Mouse (Mus musculus): ENCODE measurements around the gene Sorl1. TPM values are rescaled to one million over a fixed set of nuclear protein-coding genes. Genes with fewer than 3 reads are reported as not detected.
A peak's percentile ranks its signal among the peaks of the same experiment; 100 is the strongest.

Sorl1 gene
- polyA plus RNA-seq, 1 experiment from 2014 or later, result 11.5 TPM

DNA sequence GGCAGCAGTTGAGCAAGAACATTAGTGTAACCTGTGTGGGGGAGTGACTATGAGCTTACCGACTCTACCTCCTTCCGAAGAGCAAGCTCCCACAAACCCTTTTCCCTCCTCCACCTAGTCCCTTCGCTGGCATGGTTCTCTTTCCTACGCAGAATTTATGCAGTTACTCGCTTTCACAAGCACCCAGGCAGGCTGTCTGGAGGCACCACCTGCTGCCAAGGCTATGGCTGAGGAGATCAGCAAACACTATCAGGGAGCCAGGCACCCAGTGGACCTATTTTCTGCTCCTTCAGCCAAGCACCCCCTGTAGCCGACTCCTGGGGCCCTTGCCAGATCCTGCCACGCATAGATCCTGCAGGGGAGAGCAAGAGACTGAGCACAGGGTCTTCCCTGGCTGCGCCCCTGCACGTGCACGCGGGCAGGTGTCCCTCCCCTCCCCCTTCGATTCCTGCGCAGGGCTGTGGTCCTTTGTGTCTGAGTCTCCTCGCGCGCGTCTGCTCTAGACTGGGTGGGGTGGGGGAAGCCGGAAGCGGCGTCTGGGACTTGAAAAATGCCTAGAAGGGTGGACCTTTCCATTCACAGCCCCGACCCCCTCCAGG is 188.6 kb downstream of the Sorl1 start:
- 1% methylated on average over 21 of the region's 21 CpGs for WGBS
- Histone ChIP-seq H3K27ac (ENCODE audit: low read depth, low read length) (peak overlapping the region; percentile 90), H3K4me3 (ENCODE audit: low read length) (peak overlapping the region; percentile 32), H3K4me1 (ENCODE audit: control insufficient read depth, insufficient read depth, low read length) (peaks cover 45% of the 10 kb centered on the region), H3K4me2 (replicated peaks; ENCODE audit: low read depth, low read length) (peak overlapping the region; percentile 74), H3K27me3 (ENCODE audit: control insufficient read depth, insufficient read depth, low read length) (no peaks in the 10 kb centered on the region), H3K9ac (ENCODE audit: low read depth, low read length) (peak overlapping the region; percentile 67), H3K9me3 (ENCODE audit: control insufficient read depth, low read length) (no peaks in the 10 kb centered on the region), H3K36me3 (ENCODE audit: control insufficient read depth, insufficient read depth, low read length) (no peaks in the 10 kb centered on the region)
- peak; percentile 83 for ATAC-seq (ENCODE audit: low FRiP score, low TSS enrichment)

DNA sequence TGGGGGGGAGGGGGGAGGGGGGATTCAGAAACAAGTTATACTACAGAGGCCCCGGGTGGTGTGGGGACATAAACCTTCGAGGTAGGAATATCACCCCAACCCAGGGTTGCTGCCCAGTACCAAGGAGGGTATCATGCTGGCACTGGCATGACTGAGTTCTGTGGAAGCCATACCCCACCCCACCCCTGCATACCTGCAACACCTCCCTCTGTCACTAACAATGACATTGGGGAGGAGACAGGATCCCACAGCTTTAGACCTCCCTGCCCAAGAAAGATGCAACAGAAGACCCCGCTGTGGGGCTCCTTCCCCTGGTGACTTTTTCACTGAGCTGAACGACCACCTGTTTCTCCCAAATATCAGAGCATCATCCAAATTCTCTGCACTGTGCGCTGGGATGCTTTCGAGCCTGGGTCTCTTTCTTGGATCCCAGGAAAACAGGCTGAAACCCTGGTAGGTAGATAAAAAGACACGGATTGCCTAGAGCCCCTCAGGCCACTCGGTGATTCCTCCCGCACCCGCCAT is 189.2 kb downstream of the Sorl1 start:
- Histone ChIP-seq H3K4me3 (ENCODE audit: low read length) (peak overlapping the region; percentile 32; the same call in 1 of the 2 replicates), H3K9me3 (ENCODE audit: control insufficient read depth, low read length) (no peaks in the 10 kb centered on the region), H3K4me1 (ENCODE audit: control insufficient read depth, insufficient read depth, low read length) (peaks cover 43% of the 10 kb centered on the region), H3K27ac (ENCODE audit: low read depth, low read length) (peak overlapping the region; percentile 90), H3K27me3 (ENCODE audit: control insufficient read depth, insufficient read depth, low read length) (no peaks in the 10 kb centered on the region), H3K36me3 (ENCODE audit: control insufficient read depth, insufficient read depth, low read length) (no peaks in the 10 kb centered on the region), H3K9ac (ENCODE audit: low read depth, low read length) (peak overlapping the region; percentile 67), H3K4me2 (replicated peaks; ENCODE audit: low read depth, low read length) (peak overlapping the region; percentile 74)
- ATAC-seq (ENCODE audit: low FRiP score, low TSS enrichment), result no peak
- 16% methylated on average over 10 of the region's 10 CpGs for WGBS

DNA sequence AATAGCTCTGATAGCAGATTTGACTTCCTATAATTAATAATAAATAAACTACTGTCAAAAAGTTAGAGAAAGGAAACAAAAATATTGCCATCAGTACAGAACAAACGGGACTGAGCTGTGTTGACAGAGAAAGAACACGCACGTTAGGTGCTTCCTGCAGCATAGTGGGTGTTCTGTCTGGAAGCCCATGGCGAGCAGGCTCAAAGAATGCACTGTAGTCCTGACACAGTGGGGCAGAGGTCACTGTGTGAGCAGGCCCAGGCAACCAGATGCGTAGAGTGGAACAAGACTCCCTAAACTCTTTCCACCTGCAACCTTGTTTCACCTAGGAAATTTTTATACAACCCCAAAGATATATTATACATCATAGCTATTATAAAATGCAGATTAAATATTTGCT is 194.1 kb downstream of the Sorl1 start:
- Histone ChIP-seq H3K27me3 (ENCODE audit: control insufficient read depth, insufficient read depth, low read length) (no peaks in the 10 kb centered on the region), H3K4me1 (ENCODE audit: control insufficient read depth, insufficient read depth, low read length) (peaks cover 16% of the 10 kb centered on the region), H3K36me3 (ENCODE audit: control insufficient read depth, insufficient read depth, low read length) (no peaks in the 10 kb centered on the region), H3K4me3 (ENCODE audit: low read length) (no peak overlapping the region), H3K9ac (ENCODE audit: low read depth, low read length) (no peak overlapping the region), H3K9me3 (ENCODE audit: control insufficient read depth, low read length) (no peaks in the 10 kb centered on the region), H3K27ac (ENCODE audit: low read depth, low read length) (no peak overlapping the region), H3K4me2 (replicated peaks; ENCODE audit: low read depth, low read length) (no peak overlapping the region)
- WGBS, result 47% methylated on average over 5 of the region's 5 CpGs
- no peak for ATAC-seq (ENCODE audit: low FRiP score, low TSS enrichment)

DNA sequence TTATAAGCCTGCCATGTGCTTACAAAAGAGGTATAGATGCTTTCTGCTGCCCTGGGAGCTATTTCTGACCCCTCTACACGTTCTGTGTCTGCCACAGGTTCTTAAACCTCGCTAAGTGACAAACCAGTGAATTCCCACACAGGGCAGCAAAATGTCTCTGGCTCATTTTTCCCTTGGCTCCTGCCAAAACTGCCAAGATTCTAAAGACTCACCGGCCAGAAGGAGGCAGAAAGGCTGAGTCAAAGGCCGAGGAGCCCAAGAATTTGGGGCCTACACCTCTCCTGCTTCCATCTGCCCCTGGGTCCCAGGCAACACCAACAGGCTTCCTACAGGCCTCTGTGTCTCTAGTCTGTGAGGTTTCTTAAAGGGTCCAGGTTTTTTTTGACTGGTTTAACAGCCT is 198.4 kb downstream of the Sorl1 start:
- Histone ChIP-seq H3K4me2 (replicated peaks; ENCODE audit: low read depth, low read length) (no peak overlapping the region), H3K27ac (ENCODE audit: low read depth, low read length) (no peak overlapping the region)

DNA sequence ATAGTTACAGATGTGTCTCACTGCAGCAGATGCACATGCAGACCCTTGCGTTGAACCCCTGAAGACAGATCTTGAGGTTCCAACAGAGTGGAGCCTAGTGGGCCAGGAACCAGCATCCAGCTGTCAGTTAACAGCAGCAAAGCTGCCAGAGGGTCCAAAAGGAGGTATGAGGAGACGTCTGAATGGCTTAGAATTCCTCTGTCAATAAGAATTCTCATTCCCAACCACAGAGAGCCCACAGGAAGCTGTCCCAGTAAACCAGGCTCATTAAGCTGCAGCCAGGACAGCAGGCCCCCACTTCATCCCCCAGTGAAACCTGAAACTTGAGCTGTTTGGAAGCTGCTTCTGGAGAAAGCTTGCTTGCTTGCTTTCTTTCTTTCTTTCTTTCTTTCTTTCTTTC is 200.0 kb downstream of the Sorl1 start:
- ATAC-seq (ENCODE audit: low FRiP score, low TSS enrichment), result no peak
- H3K4me2 ChIP-seq (replicated peaks; ENCODE audit: low read depth, low read length), result no peak overlapping the region
- no peak overlapping the region for H3K4me3 ChIP-seq (ENCODE audit: low read length)
- no peak overlapping the region for H3K9ac ChIP-seq (ENCODE audit: low read depth, low read length)
- H3K27me3 ChIP-seq (ENCODE audit: control insufficient read depth, insufficient read depth, low read length), result no peaks in the 10 kb centered on the region
- 39% methylated on average over 2 of the region's 2 CpGs for WGBS
- no peaks in the 10 kb centered on the region for H3K4me1 ChIP-seq (ENCODE audit: control insufficient read depth, insufficient read depth, low read length)
- 0 out of 2 replicates have a peak, but pooled peaks cover 2% of the 10 kb centered on the region for H3K9me3 ChIP-seq (ENCODE audit: control insufficient read depth, low read length)
- no peaks in the 10 kb centered on the region for H3K36me3 ChIP-seq (ENCODE audit: control insufficient read depth, insufficient read depth, low read length)
- peak overlapping the region; percentile 67 for H3K27ac ChIP-seq (ENCODE audit: low read depth, low read length)

More for the DNA sequence above, 198.4 kb downstream of the Sorl1 start:
- H3K27me3 ChIP-seq (ENCODE audit: control insufficient read depth, insufficient read depth, low read length), result no peaks in the 10 kb centered on the region
- H3K9me3 ChIP-seq (ENCODE audit: control insufficient read depth, low read length), result 0 out of 2 replicates have a peak, but pooled peaks cover 2% of the 10 kb centered on the region
- WGBS, result 66% methylated on average over 4 of the region's 4 CpGs
- ATAC-seq (ENCODE audit: low FRiP score, low TSS enrichment), result no peak
- no peak overlapping the region for H3K4me3 ChIP-seq (ENCODE audit: low read length)
- no peaks in the 10 kb centered on the region for H3K4me1 ChIP-seq (ENCODE audit: control insufficient read depth, insufficient read depth, low read length)
- no peaks in the 10 kb centered on the region for H3K36me3 ChIP-seq (ENCODE audit: control insufficient read depth, insufficient read depth, low read length)
- H3K9ac ChIP-seq (ENCODE audit: low read depth, low read length), result no peak overlapping the region

DNA sequence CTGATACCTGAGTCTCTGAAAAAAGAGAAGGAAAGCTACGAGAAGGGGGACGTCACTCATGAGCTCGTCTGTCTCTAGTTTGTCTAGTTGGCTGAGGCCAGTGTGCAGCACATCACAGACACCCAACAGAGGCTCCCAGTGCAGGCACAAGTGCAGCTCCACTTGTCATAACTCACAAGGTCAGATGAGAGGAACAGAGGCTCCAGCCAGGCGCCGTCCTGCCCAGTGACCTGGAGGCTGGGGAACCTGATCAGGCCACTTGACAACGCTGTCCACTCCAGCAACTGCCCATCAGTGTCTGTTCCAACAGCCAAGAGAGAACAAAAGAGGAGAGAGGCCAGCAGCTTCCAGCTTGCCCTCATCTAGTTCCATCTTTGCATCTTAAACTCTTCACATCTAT is 201.7 kb downstream of the Sorl1 start:
- peak; percentile 75 for ATAC-seq (ENCODE audit: low FRiP score, low TSS enrichment)
- Histone ChIP-seq H3K27me3 (ENCODE audit: control insufficient read depth, insufficient read depth, low read length) (no peaks in the 10 kb centered on the region), H3K27ac (ENCODE audit: low read depth, low read length) (0 out of 2 replicates have a peak overlapping the region, but pooled peaks have one; percentile 14), H3K4me2 (replicated peaks; ENCODE audit: low read depth, low read length) (no peak overlapping the region), H3K36me3 (ENCODE audit: control insufficient read depth, insufficient read depth, low read length) (no peaks in the 10 kb centered on the region), H3K4me1 (ENCODE audit: control insufficient read depth, insufficient read depth, low read length) (no peaks in the 10 kb centered on the region), H3K9ac (ENCODE audit: low read depth, low read length) (no peak overlapping the region), H3K4me3 (ENCODE audit: low read length) (no peak overlapping the region), H3K9me3 (ENCODE audit: control insufficient read depth, low read length) (0 out of 2 replicates have a peak, but pooled peaks cover 2% of the 10 kb centered on the region)
- WGBS, result 38% methylated on average over 6 of the region's 6 CpGs

DNA sequence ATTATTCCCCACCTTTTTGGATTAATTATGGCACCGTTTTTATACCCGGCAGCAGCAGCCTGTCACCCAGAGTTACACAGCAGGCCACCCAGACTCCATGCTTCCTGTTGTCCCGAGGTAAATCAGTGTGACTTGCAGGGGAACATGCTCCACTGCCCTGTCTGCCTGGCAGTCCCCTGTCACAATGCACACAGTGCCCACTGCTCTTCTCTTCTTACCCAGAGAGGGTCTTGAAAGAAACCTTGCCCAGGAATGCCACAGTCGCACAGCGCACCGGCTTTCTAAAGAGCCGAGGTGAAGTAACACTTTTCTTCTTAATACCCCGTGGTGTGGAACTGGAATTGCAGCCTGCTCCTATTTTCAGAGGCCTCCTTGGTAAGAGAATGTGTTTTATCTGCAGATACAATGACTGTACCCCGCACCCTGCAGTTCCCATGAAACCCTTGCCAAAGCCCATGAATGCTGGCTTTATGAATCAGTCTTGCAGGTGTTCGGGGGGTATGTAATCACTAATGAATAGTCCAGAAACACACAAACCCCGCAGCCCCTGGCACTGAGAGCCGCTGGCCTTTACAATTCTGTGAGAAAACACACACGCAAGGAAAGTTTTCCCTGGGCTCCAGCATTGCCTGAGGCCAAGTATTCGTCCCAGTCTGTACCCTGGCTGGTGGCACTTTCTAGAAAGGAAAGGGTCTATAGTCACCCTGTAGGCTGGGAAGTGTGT is 205.3 kb downstream of the Sorl1 start:
- H3K4me3 ChIP-seq (ENCODE audit: low read length), result no peak overlapping the region
- no peak overlapping the region; the same call in 1 of the 2 replicates for H3K9ac ChIP-seq (ENCODE audit: low read depth, low read length)
- H3K4me2 ChIP-seq (replicated peaks; ENCODE audit: low read depth, low read length), result no peak overlapping the region
- WGBS, result 58% methylated on average over 14 of the region's 14 CpGs
- no peak overlapping the region for H3K27ac ChIP-seq (ENCODE audit: low read depth, low read length)
- H3K36me3 ChIP-seq (ENCODE audit: control insufficient read depth, insufficient read depth, low read length), result no peaks in the 10 kb centered on the region
- no peaks in the 10 kb centered on the region for H3K27me3 ChIP-seq (ENCODE audit: control insufficient read depth, insufficient read depth, low read length)
- H3K4me1 ChIP-seq (ENCODE audit: control insufficient read depth, insufficient read depth, low read length), result no peaks in the 10 kb centered on the region
- no peak for ATAC-seq (ENCODE audit: low FRiP score, low TSS enrichment)
- 0 out of 2 replicates have a peak, but pooled peaks cover 2% of the 10 kb centered on the region for H3K9me3 ChIP-seq (ENCODE audit: control insufficient read depth, low read length)

DNA sequence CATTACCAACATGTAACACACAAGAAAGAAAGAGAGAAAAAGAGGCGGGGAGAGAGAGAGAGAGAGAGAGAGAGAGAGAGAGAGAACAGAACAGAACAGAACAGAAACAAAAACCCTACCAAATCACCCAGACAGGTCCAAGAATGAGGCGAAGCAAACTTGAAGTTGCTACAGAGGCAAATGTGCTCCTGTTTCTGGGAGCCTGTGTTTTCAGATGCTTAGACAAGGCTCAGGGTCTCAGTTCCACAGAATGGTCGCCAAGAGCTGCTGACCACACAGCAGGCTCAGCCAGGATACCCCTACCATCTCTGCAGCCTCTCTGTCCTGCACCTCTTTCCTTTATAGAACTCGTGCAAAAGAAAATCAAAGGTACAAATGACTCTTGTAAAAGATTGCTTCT is 205.9 kb downstream of the Sorl1 start:
- Histone ChIP-seq H3K4me2 (replicated peaks; ENCODE audit: low read depth, low read length) (no peak overlapping the region), H3K4me1 (ENCODE audit: control insufficient read depth, insufficient read depth, low read length) (no peaks in the 10 kb centered on the region), H3K27me3 (ENCODE audit: control insufficient read depth, insufficient read depth, low read length) (no peaks in the 10 kb centered on the region), H3K9ac (ENCODE audit: low read depth, low read length) (no peak overlapping the region), H3K9me3 (ENCODE audit: control insufficient read depth, low read length) (0 out of 2 replicates have a peak, but pooled peaks cover 2% of the 10 kb centered on the region), H3K36me3 (ENCODE audit: control insufficient read depth, insufficient read depth, low read length) (no peaks in the 10 kb centered on the region), H3K27ac (ENCODE audit: low read depth, low read length) (no peak overlapping the region), H3K4me3 (ENCODE audit: low read length) (no peak overlapping the region)
- 61% methylated on average over 4 of the region's 4 CpGs for WGBS
- ATAC-seq (ENCODE audit: low FRiP score, low TSS enrichment), result no peak

DNA sequence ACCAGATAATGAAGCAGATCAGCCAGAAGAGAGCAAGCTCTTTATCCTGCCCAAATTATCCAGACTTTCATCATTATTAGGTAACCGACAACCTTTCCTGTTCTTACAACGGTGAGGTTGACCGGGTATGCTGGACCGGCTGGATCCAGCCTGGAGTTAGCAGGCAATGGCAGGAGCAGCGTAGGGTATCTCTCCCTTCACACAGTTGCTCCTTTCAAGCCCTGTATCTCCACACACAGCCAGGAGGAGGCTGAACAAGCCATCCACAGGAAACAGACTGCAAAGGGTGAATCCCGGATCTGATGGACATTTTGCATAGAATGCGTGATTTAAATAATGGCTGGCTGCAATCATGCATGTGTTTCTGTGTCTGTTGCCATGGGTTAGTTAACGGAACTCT is 208.5 kb downstream of the Sorl1 start:
- H3K4me1 ChIP-seq (ENCODE audit: control insufficient read depth, insufficient read depth, low read length), result no peaks in the 10 kb centered on the region
- no peaks in the 10 kb centered on the region for H3K9me3 ChIP-seq (ENCODE audit: control insufficient read depth, low read length)
- H3K9ac ChIP-seq (ENCODE audit: low read depth, low read length), result no peak overlapping the region
- no peaks in the 10 kb centered on the region for H3K27me3 ChIP-seq (ENCODE audit: control insufficient read depth, insufficient read depth, low read length)
- WGBS, result 74% methylated on average over 8 of the region's 8 CpGs
- ATAC-seq (ENCODE audit: low FRiP score, low TSS enrichment), result no peak
- no peaks in the 10 kb centered on the region for H3K36me3 ChIP-seq (ENCODE audit: control insufficient read depth, insufficient read depth, low read length)
- no peak overlapping the region for H3K4me2 ChIP-seq (replicated peaks; ENCODE audit: low read depth, low read length)
- no peak overlapping the region for H3K27ac ChIP-seq (ENCODE audit: low read depth, low read length)
- H3K4me3 ChIP-seq (ENCODE audit: low read length), result no peak overlapping the region
